Mouse (Mus musculus) neural tube, embryonic 12.5 days (tissue): ENCODE measurements around the gene Ifit2. TPM values are rescaled to one million over a fixed set of nuclear protein-coding genes. Genes with fewer than 3 reads are reported as not detected.

Source experiments
- ATAC-seq: fragments of 200-750 bp; cut with Nextera tagmentation; 2 replicates; pipeline ENCODE4 v1.8.0; 2017; ENCODE audit warnings: low read depth, mild to moderate bottlenecking, moderate TSS enrichment, moderate library complexity; ENCODE audit not compliant: low FRiP score
- H3K27ac ChIP-seq: fragments of 300-500 bp; sonication (generic); 2 replicates; pipeline ENCODE4 v1.5.1; 2016
- H3K27me3 ChIP-seq: fragments of 300-500 bp; sonication (generic); replicated peaks from 2 replicates; pipeline ENCODE4 v1.6.1; 2016; ENCODE audit warnings: mild to moderate bottlenecking
- H3K36me3 ChIP-seq: fragments of 300-500 bp; sonication (generic); 2 replicates; pipeline ENCODE4 v1.6.1; 2016; ENCODE audit warnings: mild to moderate bottlenecking
- H3K4me1 ChIP-seq: fragments of 300-500 bp; sonication (generic); 2 replicates; pipeline ENCODE4 v1.6.1; 2016
- H3K4me2 ChIP-seq: fragments of 300-500 bp; sonication (generic); replicated peaks from 2 replicates; pipeline ENCODE4 v1.6.1; 2016; ENCODE audit warnings: mild to moderate bottlenecking
- H3K4me3 ChIP-seq: fragments of 300-500 bp; sonication (generic); 2 replicates; pipeline ENCODE4 v1.5.1; 2016
- H3K9ac ChIP-seq: fragments of 300-500 bp; sonication (generic); 2 replicates; pipeline ENCODE4 v1.6.1; 2016; ENCODE audit warnings: mild to moderate bottlenecking
- H3K9me3 ChIP-seq: fragments of 300-500 bp; sonication (generic); 2 replicates; pipeline ENCODE4 v1.6.1; 2016; ENCODE audit warnings: mild to moderate bottlenecking
- WGBS: fragments of 180-500 bp; shearing (Covaris S2); methylation state at CpG from one replicate; pipeline ENCODE4 v1.1.7; 2016; 5-methylcytosine and 5-hydroxymethylcytosine counted together
- polyA plus RNA-seq: library from polyadenylated mRNA; unstranded; fragments of >200 nt; fragmentation: Nextera tagmentation; extraction: Ambion mirVana; gene quantifications from 2 replicates; pipeline ENCODE4 v1.2.1, GENCODE M21; 2016

Gene Ifit2
- polyA plus RNA-seq = 3.5 and 4.5 TPM in 2 replicates

- H3K4me1 ChIP-seq = no peaks in the 10 kb centered on the region
- no peaks in the 10 kb centered on the region for H3K9me3 ChIP-seq
- 3% methylated on average over 22 of the region's 22 CpGs for WGBS
- no peaks in the 10 kb centered on the region for H3K36me3 ChIP-seq
- H3K27me3 ChIP-seq = no peaks in the 10 kb centered on the region
- H3K27ac ChIP-seq = no peak within 1 kb of the TSS
- H3K9ac ChIP-seq = peak within 1 kb of the TSS; percentile 26; the same call in 1 of the 2 replicates
- ATAC-seq = peak; percentile 96
- H3K4me2 ChIP-seq = peak within 1 kb of the TSS; percentile 66
- peak within 1 kb of the TSS; percentile 38 for H3K4me3 ChIP-seq
These were observed at the start of gene Ifit2 for GRCm38 (mm10) chr19:34550534-34551223. Gene Ifit2 (plus strand): TSS chr19:34550694.

- Histone ChIP-seq H3K4me1 (no peaks in the 10 kb centered on the region), H3K27me3 (no peaks in the 10 kb centered on the region), H3K27ac (no peak overlapping the region), H3K9me3 (no peaks in the 10 kb centered on the region), H3K36me3 (no peaks in the 10 kb centered on the region; the same call in 1 of the 2 replicates), H3K4me2 (no peak overlapping the region), H3K9ac (no peak overlapping the region), H3K4me3 (no peak overlapping the region)
- 48% methylated on average over 4 of the region's 4 CpGs for WGBS
- no peak for ATAC-seq
These were observed 49.7 kb upstream of the Ifit2 start for GRCm38 (mm10) chr19:34500763-34501162.

GRCm38 (mm10) chr19:34505161-34505721 is 45.3 kb upstream of the Ifit2 start:
- Histone ChIP-seq H3K4me3 (no peak overlapping the region), H3K9ac (no peak overlapping the region), H3K36me3 (peaks cover 3% of the 10 kb centered on the region; the same call in 1 of the 2 replicates), H3K4me2 (no peak overlapping the region), H3K27ac (no peak overlapping the region), H3K4me1 (no peaks in the 10 kb centered on the region), H3K9me3 (no peaks in the 10 kb centered on the region), H3K27me3 (no peaks in the 10 kb centered on the region)
- ATAC-seq = no peak
- 92% methylated on average over 12 of the region's 12 CpGs for WGBS

GRCm38 (mm10) chr19:34510717-34511116 is 39.8 kb upstream of the Ifit2 start:
- WGBS = 92% methylated on average over 5 of the region's 5 CpGs
- no peak overlapping the region for H3K4me3 ChIP-seq
- no peak for ATAC-seq

DNA sequence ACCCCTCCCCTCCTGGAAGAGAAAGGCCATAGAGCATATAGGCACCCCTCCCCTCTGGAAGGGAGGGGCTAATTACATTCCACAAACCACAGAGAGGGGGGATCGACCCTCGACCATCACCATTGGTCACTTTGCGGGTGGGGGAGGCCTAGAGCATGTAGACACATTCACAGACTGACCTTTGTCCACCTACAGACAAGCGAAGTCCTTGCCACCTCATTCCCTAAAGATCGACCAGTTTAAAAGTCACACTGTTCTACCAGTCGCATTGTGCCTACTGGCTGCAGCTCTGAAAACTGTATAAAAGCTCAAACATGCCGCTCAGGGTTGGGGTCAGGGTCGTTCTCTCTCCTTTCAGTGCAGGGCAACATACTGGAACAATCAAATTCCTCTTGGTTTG is 39.0 kb upstream of the Ifit2 start:
- H3K36me3 ChIP-seq = peaks cover 3% of the 10 kb centered on the region; the same call in 1 of the 2 replicates
- no peak overlapping the region for H3K4me2 ChIP-seq
- peak; percentile 21; the same call in 1 of the 2 replicates for ATAC-seq
- 66% methylated on average over 8 of the region's 8 CpGs for WGBS
- H3K4me1 ChIP-seq = no peaks in the 10 kb centered on the region
- H3K27me3 ChIP-seq = no peaks in the 10 kb centered on the region
- H3K9me3 ChIP-seq = no peaks in the 10 kb centered on the region
- no peak overlapping the region for H3K9ac ChIP-seq
- H3K27ac ChIP-seq = no peak overlapping the region
- H3K4me3 ChIP-seq = no peak overlapping the region

More at GRCm38 (mm10) chr19:34510717-34511116, 39.8 kb upstream of the Ifit2 start:
- no peaks in the 10 kb centered on the region for H3K9me3 ChIP-seq
- no peaks in the 10 kb centered on the region for H3K4me1 ChIP-seq
- no peak overlapping the region for H3K27ac ChIP-seq
- no peak overlapping the region for H3K4me2 ChIP-seq
- H3K36me3 ChIP-seq = peaks cover 3% of the 10 kb centered on the region; the same call in 1 of the 2 replicates
- no peak overlapping the region for H3K9ac ChIP-seq
- H3K27me3 ChIP-seq = no peaks in the 10 kb centered on the region

- H3K36me3 ChIP-seq = 0 out of 2 replicates have a peak, but pooled peaks cover 3% of the 10 kb centered on the region
- 84% methylated on average over 3 of the region's 3 CpGs for WGBS
- ATAC-seq = no peak
- no peak overlapping the region for H3K9ac ChIP-seq
- no peak overlapping the region for H3K27ac ChIP-seq
- H3K4me2 ChIP-seq = no peak overlapping the region
- H3K4me1 ChIP-seq = no peaks in the 10 kb centered on the region
- H3K27me3 ChIP-seq = no peaks in the 10 kb centered on the region
- no peak overlapping the region for H3K4me3 ChIP-seq
- H3K9me3 ChIP-seq = no peaks in the 10 kb centered on the region
These were observed 34.8 kb upstream of the Ifit2 start for GRCm38 (mm10) chr19:34515681-34516080.

DNA sequence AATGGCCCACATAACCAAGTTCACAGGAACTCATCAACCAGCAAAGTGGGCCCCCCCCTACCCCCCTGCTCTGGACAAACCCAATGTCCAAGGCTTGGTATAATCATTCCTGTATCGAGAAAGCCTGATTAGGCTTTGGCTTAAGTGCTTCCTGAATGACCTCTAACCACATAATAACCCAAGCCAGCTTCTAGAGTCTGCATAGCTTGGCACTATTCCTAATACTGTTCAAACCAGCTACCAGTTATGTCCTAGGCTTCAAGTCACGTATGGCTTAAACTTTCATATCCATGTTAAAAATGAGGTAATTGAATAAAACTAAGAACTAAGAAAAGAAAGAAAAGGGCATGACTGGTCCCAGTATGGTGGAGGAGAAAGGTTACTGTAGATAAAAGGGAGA is 34.1 kb upstream of the Ifit2 start:
- no peaks in the 10 kb centered on the region for H3K27me3 ChIP-seq
- H3K27ac ChIP-seq = no peak overlapping the region
- ATAC-seq = no peak
- 0 out of 2 replicates have a peak, but pooled peaks cover 3% of the 10 kb centered on the region for H3K36me3 ChIP-seq
- no peaks in the 10 kb centered on the region for H3K9me3 ChIP-seq
- H3K4me1 ChIP-seq = no peaks in the 10 kb centered on the region
- no peak overlapping the region for H3K9ac ChIP-seq
- H3K4me3 ChIP-seq = no peak overlapping the region
- WGBS = 91% methylated on average over 2 of the region's 2 CpGs
- no peak overlapping the region for H3K4me2 ChIP-seq

DNA sequence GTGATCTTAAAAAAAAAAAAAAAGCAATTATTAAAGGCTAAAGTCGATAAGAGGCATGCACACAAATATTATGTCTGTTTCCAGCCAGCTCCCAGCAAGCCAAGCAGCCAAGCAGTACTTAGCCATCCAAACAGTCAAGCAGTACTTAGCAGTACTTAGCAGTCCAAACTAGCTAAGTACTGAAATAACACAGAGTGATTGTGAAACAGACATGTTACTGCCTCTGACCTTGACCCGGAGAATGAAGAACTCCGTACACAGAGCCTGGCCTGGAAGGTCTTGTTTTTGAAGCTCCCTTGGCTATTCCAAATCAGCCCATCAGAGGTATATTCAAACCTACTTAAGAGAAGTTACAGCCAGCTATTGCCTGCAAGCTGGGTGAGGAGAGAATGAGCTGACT is 33.3 kb upstream of the Ifit2 start:
- Histone ChIP-seq H3K36me3 (0 out of 2 replicates have a peak, but pooled peaks cover 5% of the 10 kb centered on the region), H3K4me2 (no peak overlapping the region), H3K27me3 (no peaks in the 10 kb centered on the region), H3K4me1 (no peaks in the 10 kb centered on the region), H3K9ac (no peak overlapping the region), H3K4me3 (no peak overlapping the region), H3K27ac (no peak overlapping the region), H3K9me3 (no peaks in the 10 kb centered on the region)
- WGBS = 89% methylated on average over 3 of the region's 3 CpGs
- no peak for ATAC-seq

GRCm38 (mm10) chr19:34517812-34518594 is 32.5 kb upstream of the Ifit2 start:
- no peaks in the 10 kb centered on the region for H3K27me3 ChIP-seq
- 0 out of 2 replicates have a peak, but pooled peaks cover 5% of the 10 kb centered on the region for H3K36me3 ChIP-seq
- 91% methylated on average over 13 of the region's 13 CpGs for WGBS
- H3K4me3 ChIP-seq = no peak overlapping the region
- H3K27ac ChIP-seq = no peak overlapping the region
- no peaks in the 10 kb centered on the region for H3K9me3 ChIP-seq
- H3K4me1 ChIP-seq = no peaks in the 10 kb centered on the region
- H3K9ac ChIP-seq = no peak overlapping the region
- ATAC-seq = no peak
- no peak overlapping the region for H3K4me2 ChIP-seq

- no peak overlapping the region for H3K9ac ChIP-seq
- WGBS = 80% methylated on average over 3 of the region's 3 CpGs
- H3K9me3 ChIP-seq = no peaks in the 10 kb centered on the region
- no peak overlapping the region for H3K27ac ChIP-seq
- H3K36me3 ChIP-seq = 0 out of 2 replicates have a peak, but pooled peaks cover 5% of the 10 kb centered on the region
- ATAC-seq = no peak
- H3K4me1 ChIP-seq = no peaks in the 10 kb centered on the region
- no peak overlapping the region for H3K4me3 ChIP-seq
- no peaks in the 10 kb centered on the region for H3K27me3 ChIP-seq
- no peak overlapping the region for H3K4me2 ChIP-seq
These were observed 31.7 kb upstream of the Ifit2 start for GRCm38 (mm10) chr19:34518786-34519185.

GRCm38 (mm10) chr19:34519646-34520045 is 30.8 kb upstream of the Ifit2 start:
- no peak overlapping the region for H3K4me2 ChIP-seq
- 86% methylated on average over 3 of the region's 3 CpGs for WGBS
- H3K9me3 ChIP-seq = no peaks in the 10 kb centered on the region
- H3K27me3 ChIP-seq = no peaks in the 10 kb centered on the region
- H3K4me1 ChIP-seq = no peaks in the 10 kb centered on the region
- H3K9ac ChIP-seq = no peak overlapping the region
- no peak overlapping the region for H3K27ac ChIP-seq
- ATAC-seq = no peak
- 0 out of 2 replicates have a peak, but pooled peaks cover 5% of the 10 kb centered on the region for H3K36me3 ChIP-seq
- H3K4me3 ChIP-seq = no peak overlapping the region

DNA sequence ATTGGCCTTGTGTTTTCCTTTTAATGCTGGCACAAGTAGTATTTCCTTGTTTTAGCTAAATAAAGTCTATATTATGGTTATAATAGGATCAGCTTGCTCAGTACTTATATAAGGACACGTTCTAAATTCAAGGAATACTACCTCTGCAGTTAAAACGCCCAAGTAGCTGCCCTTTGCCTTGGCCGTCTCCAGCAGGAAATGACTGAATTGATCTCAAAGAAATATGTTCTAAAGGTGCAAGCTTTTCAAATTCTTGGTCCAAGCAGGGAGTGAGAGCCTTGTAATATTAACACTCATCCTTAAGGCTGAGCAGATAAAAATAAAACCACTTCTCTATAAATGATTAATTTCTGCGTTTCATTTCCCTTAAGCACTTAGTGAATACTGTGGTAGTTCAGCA is 30.4 kb upstream of the Ifit2 start:
- H3K27me3 ChIP-seq = no peaks in the 10 kb centered on the region
- no peak overlapping the region for H3K4me3 ChIP-seq
- no peak overlapping the region for H3K4me2 ChIP-seq
- no peak for ATAC-seq
- H3K36me3 ChIP-seq = 0 out of 2 replicates have a peak, but pooled peaks cover 5% of the 10 kb centered on the region
- H3K27ac ChIP-seq = no peak overlapping the region
- H3K4me1 ChIP-seq = no peaks in the 10 kb centered on the region
- no peak overlapping the region for H3K9ac ChIP-seq
- WGBS = 89% methylated on average over 4 of the region's 4 CpGs
- H3K9me3 ChIP-seq = no peaks in the 10 kb centered on the region
